Comparison of ENCODE assay signal across 17 mouse cellular contexts in the genomic region with DNA sequence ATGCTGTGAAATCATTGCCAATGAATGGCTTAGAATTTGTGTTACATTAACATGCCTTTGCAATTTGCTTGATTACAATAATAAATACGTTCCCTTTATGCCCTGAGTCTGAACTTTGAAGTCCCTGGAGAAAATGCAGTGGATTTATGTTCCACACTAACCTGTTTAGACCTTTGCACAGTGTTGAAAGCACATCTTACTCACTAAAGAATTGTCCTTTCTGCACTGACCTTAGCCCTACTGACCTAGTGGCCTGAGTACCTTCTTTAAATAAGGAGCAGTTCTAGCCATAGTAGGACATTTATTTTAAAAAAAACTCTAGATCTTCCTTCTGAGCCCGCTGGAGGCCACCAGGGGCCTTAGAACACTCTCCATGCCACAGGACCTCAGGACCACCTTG.
"Had no signal": no experiment of that assay in that cellular context is flagged by ENCODE, and none has a peak within 500 bp of the region (broad histone marks: within the 10 kb centered on the region; RNA-seq: fewer than 3 reads in every experiment).

No protein-coding gene starts in this region.

- H3K36me3 ChIP-seq: lung, embryonic 15.5 days; midbrain, embryonic 13.5 days; midbrain, embryonic 15.5 days; neural tube, embryonic 12.5 days; stomach, embryonic 15.5 days had no signal

- H3K9ac ChIP-seq: lung, embryonic 15.5 days; midbrain, embryonic 13.5 days; midbrain, embryonic 15.5 days; neural tube, embryonic 12.5 days; stomach, embryonic 15.5 days had no signal

- H3K4me2 ChIP-seq: lung, embryonic 15.5 days; midbrain, embryonic 11.5 days; midbrain, embryonic 13.5 days; midbrain, embryonic 15.5 days; neural tube, embryonic 12.5 days; stomach, embryonic 15.5 days had no signal

- H3K9me3 ChIP-seq: lung, embryonic 15.5 days; midbrain, embryonic 13.5 days; midbrain, embryonic 15.5 days; neural tube, embryonic 12.5 days; stomach, embryonic 15.5 days had no signal

- DNase-seq: lung, adult 2 months; lung, postnatal 14 days; lung, postnatal 36 days; right cerebral cortex, postnatal 14 days; thymus, adult 2 months; thymus, postnatal 25 days; thymus, postnatal 4 days had no signal

- ATAC-seq: lung, postnatal 0 days; midbrain, embryonic 13.5 days; midbrain, embryonic 15.5 days had no signal

- H3K4me1 ChIP-seq: lung, embryonic 15.5 days; megakaryocyte, embryonic 14.5 days; midbrain, embryonic 13.5 days; midbrain, embryonic 15.5 days; neural tube, embryonic 12.5 days; stomach, embryonic 15.5 days had no signal

- H3K27me3 ChIP-seq: lung, embryonic 15.5 days; megakaryocyte, embryonic 14.5 days; midbrain, embryonic 13.5 days; midbrain, embryonic 15.5 days; neural tube, embryonic 12.5 days; stomach, embryonic 15.5 days had no signal

- H3K27ac ChIP-seq: lung, embryonic 15.5 days; macrophage; midbrain, embryonic 13.5 days; midbrain, embryonic 15.5 days; neural tube, embryonic 12.5 days; stomach, embryonic 15.5 days; stomach, postnatal 0 days had no signal

- H3K4me3 ChIP-seq: lung, embryonic 15.5 days; megakaryocyte, embryonic 14.5 days; midbrain, embryonic 13.5 days; midbrain, embryonic 15.5 days; neural tube, embryonic 12.5 days; stomach, embryonic 15.5 days had no signal
